Mouse (Mus musculus) left cerebral cortex, postnatal 25 days (tissue): ENCODE measurements around the gene Kcnk2. TPM values are rescaled to one million over a fixed set of nuclear protein-coding genes. Genes with fewer than 3 reads are reported as not detected.

Source experiments
- DNase-seq, 2 experiments: peaks; one replicate each; pipeline ENCODE4 v3.0.0; 2022; ENCODE audit warnings: low spot score in 2 of 2, mixed read lengths in 1 of 2
- intact Hi-C: fragments of 180-260 bp; cut with DNase I; formaldehyde crosslinking; loops from one replicate; pipeline ENCODE4 v1.15.1; 2025
- total RNA-seq, 2 experiments: library from RNA; stranded (reverse); gene quantifications; 2 replicates each; pipeline ENCODE4 v1.2.3; 2021

Gene Kcnk2
- 10 to 100 TPM; 54.9 to 66.3 TPM for total RNA-seq

DNA sequence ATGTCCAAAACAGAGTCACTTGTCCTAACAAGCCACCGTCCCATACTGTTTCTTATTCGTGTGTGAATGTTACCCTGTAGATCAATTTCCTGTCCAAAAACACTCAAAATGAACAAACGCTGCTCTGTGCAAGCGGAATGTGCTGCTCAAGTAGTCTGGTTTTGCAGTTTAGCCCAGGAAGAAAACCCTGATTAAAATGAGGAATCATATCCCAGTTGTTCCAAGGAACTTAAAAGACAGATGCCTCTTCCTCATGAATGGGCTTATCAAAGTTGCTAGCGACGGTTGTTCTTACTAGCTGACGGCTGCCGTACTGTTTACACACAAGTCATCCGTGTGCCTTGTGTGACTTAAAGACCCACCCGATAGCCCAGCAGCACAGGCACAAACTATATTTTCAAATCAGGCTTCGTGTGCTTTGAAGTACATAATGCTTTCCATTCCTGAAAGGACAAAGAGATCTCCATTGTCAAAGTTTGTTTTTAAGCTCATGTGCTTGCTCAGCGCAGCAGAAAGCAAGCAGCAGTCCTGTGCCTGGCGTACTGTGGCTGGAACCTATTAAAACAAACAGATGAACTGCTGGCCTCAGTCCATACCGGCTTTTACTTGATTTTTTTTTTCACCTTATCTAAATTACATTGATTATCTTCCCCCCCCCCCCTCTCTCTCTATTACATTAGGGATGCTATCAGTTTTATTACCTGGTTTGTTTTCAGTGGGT, at the start of gene Kcnk2:
Gene Kcnk2, minus strand, starts transcription at position 51 of the 721 bp plus-strand sequence.
- intact Hi-C loops: no loop called here

DNA sequence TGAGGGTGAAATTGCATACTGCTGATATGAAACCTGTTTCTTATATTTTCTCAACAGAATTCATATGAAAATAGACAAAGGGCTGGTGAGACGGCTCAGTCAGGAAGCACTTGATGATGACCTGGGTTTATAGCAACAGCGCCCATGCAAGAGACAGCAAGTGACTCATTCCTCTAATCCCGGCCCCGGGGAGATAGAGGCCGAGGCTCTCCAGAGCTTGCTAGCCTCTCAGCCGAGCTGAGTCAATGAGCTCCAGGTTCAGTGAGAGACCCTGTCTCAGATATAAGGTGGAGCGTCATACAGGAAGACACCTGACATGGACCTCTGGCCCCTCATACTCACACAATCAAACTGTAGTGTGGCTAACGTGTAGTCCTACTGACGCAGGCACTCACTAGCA, 38.7 kb upstream of the Kcnk2 start:
- intact Hi-C loops: no loop called here
- no peak for DNase-seq

More for the DNA sequence above, at the start of gene Kcnk2:
- DNase-seq: no peak

DNA sequence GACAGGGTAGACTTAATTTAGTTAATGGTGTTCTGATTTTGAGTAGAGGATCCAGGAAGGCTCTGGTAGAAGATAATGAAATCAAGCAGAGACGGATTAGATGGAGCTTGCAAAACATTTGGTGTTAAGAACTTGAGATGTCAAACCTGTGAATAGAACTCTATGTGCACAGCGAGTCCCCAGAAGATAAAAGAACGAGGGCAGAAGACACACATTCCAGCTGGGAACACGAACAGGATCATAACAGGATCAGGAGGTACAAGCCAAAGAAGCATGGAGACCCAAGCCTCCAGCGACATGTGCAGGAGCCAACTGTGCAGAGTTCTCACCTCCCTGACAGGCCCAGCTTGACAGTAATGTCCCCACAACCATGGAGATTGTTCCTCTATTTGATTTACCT, 35.1 kb upstream of the Kcnk2 start:
- no peak for DNase-seq
- intact Hi-C loops: no loop called here

DNA sequence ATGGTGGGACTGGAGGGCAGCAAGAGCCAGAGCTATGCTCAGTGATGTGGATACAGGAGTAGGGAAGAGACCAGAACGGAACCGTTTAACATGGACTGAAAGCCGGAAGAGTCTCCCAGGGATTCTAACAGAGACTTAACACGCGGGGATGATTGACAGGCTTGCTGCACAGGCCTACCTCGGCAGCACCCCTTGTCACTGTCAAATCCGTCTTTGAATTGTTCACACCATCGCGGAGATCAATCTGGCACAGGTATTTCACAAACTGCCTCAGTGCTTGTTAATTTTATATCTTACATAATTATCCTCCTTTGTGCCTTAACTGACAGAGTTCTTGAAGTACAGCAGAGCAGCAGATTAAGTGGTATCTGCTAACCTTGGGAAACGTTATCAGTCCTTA, 33.4 kb upstream of the Kcnk2 start:
- DNase-seq: no peak
- intact Hi-C loops: no loop called here

DNA sequence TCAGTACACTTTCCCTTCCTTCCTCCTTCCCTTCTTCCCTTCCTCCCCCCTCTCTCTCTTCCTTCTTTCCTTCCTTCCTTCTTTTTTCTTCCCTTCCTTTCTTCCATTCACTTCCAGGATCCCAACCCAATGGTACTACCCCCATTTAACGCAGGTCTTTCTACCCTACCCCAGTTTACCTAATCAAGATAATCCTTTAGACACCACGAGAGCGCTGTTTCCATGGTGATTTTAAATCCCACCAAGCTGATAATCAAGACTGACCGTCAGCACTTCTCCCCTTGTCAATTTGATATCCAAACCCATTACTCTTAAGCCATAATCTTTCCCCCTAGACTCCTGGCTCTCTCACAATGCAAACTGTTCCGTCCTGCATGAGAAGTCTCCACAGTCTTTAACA, 29.4 kb upstream of the Kcnk2 start:
- DNase-seq: no peak
- intact Hi-C loops: no loop called here

DNA sequence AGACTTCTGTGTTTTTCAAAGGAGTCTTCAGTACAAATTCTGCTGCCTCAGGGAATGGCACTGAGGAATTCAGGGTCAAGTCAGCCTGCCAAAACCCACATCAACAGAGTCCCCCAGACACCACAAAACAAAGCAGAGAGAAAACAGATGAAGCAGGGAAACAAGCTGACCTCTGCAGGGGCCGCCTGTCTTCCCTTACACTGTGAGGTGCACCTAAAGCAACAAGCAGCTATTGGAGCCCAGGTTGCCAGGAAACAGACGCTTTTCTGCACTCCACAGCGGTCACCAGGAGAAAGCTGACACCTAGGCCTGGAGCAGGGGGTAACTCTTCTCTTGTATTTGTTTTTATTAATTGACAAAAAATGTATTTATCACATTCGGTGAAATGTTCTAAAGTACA, 28.5 kb upstream of the Kcnk2 start:
- DNase-seq: no peak
- intact Hi-C loops: no loop called here

DNA sequence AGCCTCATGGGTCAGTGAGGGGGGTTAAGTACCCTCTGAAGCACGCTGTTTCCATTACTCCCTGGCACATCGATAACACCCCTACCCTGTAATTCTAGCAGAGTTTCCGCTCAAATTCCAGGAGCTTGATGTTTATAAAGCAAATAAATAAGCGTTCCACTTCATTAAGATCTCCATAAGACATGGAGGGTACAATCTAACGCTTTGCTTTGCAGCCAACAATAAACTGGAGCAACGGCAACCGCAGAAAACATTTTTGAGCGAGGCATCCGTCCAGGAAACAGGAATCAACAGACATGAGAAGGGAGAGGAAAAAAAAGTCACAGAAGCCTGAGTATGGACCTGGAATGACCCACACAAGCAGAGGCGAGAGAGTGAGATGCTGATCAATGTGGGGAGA, 27.5 kb upstream of the Kcnk2 start:
- intact Hi-C loops: no loop called here
- no peak for DNase-seq

DNA sequence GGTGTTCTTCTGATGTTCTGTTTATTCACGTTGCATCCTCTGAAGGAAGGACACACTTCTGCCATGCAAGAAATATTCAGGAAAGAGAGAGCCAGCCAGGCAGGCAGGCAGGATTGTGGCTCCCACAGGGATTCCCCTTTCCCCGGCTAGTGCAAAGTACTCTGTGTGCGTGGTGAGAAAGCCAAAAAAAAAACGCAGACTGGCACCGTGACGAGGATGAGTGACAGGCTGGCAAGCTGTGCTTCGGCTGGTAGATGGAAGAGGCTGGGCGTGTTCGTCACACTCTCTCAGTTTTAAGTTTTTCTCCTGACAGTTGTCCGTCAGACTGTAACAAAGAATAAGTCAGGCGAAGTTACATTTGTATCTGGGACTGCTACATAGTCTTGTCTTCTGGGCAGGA, 24.2 kb upstream of the Kcnk2 start:
- DNase-seq: no peak
- intact Hi-C loops: no loop called here

DNA sequence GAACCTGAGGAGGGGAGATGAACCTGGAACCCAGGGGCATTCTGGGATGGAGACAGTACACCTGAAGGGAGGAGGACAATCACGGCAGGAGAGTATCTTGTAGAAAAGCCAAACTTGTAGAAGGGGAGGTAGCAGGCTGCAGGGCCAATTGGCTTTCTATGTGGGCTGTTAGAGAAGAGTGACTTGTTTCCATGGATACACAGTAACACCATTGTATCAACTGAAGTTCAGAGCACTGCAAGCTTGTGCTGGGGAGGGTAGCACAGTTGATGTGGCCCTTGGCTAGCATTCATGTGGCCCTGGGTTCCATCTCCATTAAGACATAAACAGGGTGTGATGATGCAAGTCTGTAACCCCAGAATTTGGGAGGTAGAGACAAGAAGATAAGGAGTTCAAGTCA, 17.8 kb upstream of the Kcnk2 start:
- intact Hi-C loops: no loop called here
- no peak for DNase-seq

DNA sequence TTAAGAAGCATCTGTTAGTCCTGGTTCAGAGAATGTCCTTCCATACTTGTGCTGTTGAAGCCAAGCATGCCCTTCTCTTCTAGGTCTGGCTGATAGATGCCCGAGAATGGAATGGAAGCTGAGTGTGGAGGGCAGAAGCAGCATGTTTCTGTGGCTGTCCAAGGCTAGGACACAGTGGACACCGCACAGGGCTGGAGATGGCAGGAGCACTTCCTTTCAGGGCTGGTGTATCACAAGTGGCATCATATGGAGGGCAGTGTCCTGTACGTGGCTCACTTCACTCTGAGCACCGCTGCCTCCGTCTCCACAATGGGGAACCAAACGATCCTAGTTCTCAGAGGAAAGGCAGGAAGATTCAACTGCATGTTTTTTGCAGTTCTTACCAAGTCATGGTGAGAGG, 7.8 kb upstream of the Kcnk2 start:
- intact Hi-C loops: no loop called here
- no peak for DNase-seq

DNA sequence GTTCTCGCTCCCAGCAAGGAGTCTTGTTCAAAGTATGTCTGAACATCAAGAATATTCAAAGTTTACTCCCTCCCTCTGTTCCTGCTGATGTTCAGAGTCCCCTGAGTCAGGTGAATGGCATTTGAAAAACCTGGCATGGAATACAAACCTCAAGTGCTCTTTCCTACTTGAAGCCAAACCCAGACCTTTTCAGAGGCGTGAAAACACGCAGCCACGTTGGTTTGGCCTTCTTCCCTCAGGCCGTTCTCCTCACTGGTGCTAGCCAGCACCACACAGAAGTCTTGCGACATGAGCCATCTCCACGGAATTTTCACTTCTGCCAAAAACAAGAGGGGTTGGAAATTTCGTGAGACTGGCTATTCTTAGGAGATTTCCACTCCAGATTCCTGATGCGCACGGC, 3.1 kb upstream of the Kcnk2 start:
- intact Hi-C loops: no loop called here
- DNase-seq: no peak

DNA sequence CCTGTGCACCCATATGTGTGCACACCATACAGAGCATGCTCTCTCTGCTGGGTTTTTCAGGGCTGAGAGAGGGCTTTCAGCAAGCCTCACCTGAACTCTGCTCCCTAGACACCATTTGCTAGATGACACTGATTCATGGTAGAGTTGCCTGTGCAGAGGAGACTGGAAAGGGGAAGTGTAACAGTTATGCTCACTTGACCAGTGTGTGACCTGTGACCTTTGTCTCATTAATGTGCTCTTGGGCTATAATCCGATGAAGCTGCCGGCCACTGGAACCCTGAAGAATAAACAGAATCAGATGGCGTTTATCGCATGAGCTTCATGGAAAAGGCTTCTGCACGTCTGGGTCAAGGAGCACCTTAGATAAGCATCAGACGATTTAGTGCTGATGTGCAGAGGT, 1.5 kb upstream of the Kcnk2 start:
- DNase-seq: no peak
- intact Hi-C loops: no loop called here

DNA sequence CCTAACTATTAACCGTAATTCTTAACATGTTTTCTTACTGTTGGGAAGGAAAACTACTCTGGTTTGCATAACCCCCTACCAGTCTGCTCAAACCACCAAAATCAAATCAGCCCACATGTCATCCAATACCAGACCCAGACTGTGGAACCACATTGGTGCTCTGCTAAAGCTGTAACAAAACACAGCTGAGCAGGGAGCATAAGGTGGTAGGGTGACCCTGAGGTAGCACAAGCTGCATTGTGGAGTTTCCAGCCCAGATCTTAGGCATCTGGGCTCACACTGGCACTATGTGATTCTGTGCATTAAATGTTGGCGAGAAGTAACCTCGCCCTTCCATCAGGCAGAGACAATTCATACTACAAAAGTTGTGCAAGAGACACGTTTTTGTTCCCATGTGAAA, 1.1 kb upstream of the Kcnk2 start:
- DNase-seq: no peak
- intact Hi-C loops: no loop called here

DNA sequence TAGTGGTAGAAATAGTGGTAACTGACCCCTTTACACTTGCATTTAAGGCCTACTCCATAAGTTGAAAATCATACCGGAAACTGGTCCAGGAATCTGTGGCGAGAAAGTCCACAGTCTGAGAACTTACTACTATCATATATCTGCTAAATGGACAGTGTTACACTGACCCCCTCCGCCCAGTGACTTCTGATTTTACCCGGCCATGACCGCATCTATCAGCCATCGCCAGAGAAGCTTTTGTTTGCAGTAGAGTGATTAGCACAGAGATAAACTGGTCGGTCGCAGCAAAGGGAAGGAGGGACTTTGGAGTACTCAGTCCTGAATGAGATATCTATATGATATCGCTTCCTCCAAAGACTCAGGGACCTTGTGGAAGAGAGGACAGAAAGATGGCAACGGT, 15.2 kb downstream of the Kcnk2 start:
- no peak for DNase-seq
- intact Hi-C loops: no loop called here

DNA sequence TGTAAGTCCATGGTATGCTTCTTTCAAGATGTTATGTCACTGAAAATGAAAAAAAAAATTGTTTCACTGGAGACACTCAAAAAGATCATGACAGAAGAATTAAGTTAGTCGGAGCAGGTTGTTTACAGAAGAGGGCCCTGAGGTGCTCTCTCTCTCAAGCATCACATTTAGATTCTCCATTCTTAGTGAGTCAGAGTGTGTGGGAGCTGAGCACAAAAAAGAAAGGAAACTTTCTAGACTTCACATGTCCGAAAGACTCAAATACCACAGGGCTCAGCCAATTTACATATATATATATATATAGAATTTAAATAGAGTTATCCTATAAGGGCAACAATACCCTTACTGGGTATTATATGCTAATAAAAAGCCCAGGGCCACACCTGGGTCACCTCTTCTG, 15.9 kb downstream of the Kcnk2 start:
- DNase-seq: peak in 1 of 2 experiments; percentile 73
- intact Hi-C loops: no loop called here

DNA sequence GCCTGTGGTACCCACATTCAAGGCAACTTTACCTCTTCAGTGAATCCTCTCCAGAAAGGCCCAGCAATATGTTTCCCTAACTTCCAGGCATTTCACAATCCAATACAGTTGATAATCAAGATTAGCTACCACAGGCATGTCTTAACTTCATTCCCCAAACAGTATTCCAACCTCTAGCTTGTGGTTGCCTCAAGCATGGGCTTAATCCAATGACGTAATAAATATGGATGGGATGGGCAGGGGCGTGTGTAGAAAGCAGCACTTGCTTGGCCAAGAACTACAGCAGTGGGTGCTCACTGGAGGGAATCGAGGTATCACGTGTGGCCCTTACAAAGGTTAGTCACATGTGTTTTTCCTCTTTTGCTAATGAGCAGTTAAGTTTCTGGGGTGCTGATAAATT, 34.4 kb downstream of the Kcnk2 start:
- no peak for DNase-seq
- intact Hi-C loops: no loop called here

DNA sequence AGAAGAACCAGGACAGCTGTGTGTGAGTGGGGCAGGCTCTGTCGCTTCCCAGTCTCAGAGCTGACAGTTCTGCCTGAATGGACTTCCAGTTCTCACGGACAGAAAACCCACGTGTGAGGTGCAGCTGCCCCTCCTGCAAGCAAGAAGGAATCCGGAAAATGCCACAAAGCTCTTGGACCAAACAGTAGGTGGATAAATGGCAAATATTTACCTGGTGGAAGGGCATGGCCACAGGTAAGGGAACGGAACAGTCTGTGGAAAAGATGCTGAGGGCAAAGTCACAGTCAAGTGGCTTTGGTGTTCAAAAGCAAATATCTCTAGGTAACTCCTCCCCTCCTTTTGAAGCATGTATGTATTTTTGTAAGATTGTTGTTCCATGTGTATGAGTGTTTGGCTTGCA, 37.9 kb downstream of the Kcnk2 start:
- DNase-seq: no peak
- intact Hi-C loops: no loop called here

DNA sequence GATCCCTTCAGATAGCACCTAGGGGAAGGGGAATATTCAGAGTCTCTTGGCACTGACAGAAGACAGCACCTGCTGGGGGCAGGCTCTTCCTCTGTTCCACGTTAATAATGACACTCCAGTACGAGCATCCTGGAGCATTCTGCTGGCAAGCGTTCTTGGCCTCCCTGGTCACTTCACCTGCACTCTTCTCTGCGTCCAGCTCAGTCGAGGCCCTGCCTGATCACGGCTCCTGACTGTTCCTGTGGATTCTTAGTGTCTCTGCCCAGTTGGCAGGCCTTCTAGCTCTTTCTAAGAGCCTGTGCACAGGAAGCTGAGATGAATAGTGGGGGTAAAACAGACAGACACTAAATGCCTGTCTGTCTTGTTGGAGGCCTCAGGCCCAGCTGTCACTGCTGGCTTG, 39.5 kb downstream of the Kcnk2 start:
- no peak for DNase-seq
- intact Hi-C loops: no loop called here

DNA sequence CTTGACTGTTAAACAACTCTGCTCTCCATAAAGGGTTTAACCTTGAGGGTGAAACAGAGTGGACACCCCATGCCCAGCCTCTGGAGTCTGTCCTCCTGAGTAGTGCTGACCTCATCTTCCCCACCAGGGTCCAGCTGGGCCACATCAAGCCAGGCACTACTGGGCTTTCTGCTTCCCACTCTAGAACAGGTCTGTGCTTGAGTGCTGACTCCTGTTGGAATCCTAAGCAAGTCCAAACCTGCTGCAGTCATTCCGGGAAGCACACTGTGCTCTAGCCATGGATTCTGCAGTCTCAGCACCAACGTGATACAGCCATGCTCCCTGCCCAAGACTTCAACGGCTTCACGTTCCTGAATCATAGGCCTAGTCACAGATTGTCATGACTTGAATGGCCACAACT, 42.4 kb downstream of the Kcnk2 start:
- DNase-seq: no peak
- intact Hi-C loops: no loop called here

DNA sequence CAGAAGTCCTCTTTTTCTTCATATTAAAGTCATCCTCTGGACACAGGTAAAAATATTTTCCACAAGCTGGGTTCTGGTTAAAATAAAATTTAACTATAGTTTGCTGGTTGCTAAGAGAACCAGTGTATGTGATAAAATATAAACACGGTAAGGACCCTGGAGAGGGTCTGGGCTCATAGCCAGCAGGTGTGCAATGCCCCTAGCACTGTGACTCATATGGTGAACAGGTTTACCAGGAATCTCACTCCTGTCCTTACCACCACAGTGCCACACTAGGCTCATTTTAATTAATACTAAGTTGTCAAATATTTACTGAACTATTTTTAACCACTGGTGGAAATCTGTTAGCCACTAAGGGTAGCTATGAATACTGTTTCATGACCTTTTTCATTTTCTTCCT, 48.2 kb downstream of the Kcnk2 start:
- intact Hi-C loops: no loop called here

DNA sequence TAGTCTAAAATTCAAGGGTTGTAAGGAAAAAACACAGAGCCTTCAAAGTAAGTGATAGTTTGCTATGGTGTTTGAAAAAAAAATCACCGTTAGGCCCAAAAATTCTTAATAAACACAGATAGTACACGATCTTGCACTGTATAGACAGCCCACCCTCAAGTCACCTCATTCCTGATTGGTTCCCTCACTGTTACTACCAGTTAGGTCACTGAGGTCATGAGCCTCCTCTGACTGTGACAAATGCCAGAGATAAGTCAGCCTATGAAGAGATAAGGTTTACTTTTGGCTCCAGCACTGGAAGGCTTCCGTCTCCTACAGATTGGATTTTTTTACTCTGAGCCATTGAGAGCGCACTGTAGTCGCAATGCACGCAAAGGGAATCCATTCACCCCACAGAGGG, 50.3 kb downstream of the Kcnk2 start:
- DNase-seq: no peak
- intact Hi-C loops: no loop called here

More for the DNA sequence above, 48.2 kb downstream of the Kcnk2 start:
- DNase-seq: no peak

DNA sequence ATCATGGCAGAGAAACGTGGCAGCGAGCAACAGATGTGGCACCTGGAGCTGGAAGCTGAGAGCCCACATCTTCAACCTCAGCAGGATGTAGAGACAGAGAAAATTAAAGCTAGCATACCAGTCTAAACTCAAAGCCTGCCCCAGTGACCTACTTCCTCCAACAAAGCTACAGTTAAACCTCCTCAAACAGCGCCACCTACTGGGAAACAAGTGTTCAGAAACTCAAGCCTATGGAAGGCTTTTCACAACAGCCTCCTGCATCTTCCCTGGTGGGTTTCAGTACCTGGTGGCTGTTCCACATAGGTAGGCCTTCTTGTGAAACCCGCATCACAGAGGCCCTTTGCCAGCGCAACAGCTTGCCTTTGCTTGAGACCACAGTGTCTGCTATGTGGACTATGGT, 52.9 kb downstream of the Kcnk2 start:
- DNase-seq: no peak
- intact Hi-C loops: loop anchor here (10.0 kb wide), 1 partner anchor 176 kb away; no protein-coding TSS in a partner anchor
